Mouse (Mus musculus) lung, adult 2 months (tissue): ENCODE measurements around the gene P3h2.

Source experiments
- CTCF ChIP-seq: fragments of 200-500 bp; IDR thresholded peaks from 2 replicates; pipeline ENCODE4 v1.5.1; 2011; ENCODE audit warnings: mild to moderate bottlenecking, low read length, control low read depth; ENCODE audit not compliant: insufficient read depth
- POLR2A ChIP-seq: fragments of 200-500 bp; IDR thresholded peaks from 2 replicates; pipeline ENCODE4 v1.6.1; 2011; ENCODE audit warnings: low read depth, mild to moderate bottlenecking, control low read depth, low read length, borderline replicate concordance; ENCODE audit errors: extremely low read depth

DNA sequence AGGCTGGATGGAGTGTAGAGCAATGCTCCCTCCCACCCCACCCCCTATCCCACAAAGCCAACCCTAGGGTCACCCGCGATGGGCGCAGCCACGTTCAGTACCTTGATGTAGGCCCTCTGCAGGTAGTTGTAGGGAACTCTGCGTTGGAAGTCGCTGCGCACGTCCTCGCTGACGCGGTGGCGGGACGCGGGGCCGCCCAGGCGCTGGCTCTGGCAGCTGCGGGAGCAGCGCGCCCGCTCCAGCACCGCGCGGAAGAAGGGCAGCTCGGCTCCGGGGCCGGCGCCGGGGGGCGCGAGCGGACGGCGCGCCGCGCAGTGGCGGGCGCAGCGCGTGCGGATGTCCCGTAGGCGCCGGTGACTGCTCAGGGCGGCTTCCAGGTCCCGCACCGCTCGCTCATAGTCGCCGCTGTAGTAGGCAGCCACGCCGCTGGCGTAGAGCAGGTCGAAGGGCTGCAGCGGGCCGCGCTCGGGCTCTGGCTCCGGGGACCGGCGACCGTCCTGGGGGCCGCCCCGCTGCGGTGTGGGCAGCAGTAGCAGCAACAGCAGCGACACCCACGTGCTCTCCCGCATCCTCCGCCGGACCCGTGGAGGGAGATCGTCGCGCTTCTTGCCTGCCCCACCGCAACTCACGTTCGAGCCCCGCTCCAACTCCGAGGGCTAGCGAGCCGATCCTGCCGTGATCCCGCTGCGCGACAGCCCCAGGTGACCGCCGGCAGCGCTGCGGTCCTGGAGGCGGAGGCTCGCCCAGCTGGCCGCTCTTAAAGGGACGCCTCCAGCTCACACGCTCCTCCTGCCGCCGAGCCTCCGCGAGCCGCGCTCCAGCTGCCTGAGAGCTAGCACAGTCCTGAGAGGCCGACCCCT lies at the start of gene P3h2:
- TF ChIP-seq CTCF, result 0 out of 2 replicates have a peak, but pooled peaks have one; percentile 10
- no peak for TF ChIP-seq POLR2A
